Mouse (Mus musculus): Measurements from ENCODE around the gene Hoxc9. TPM values are rescaled to one million over a fixed set of nuclear protein-coding genes. Genes with fewer than 3 reads are reported as not detected.

Hoxc9 gene
- polyA plus RNA-seq, 1 experiment from 2014 or later, result not detected

MicroRNAs encoded within 50 kb of the gene (microRNA counts, 519-probe panel; counts per million panel counts)
- microRNA mmu-miR-615-3p (177 counts per million, percentile 53 among the panel's probes with 10 or more counts), microRNA mmu-miR-615-5p (177 counts per million, percentile 53 among the panel's probes with 10 or more counts)

Small RNA genes lying within 50 kb of the gene (microRNA-seq; reads per million reads assigned to microRNA genes)
- gene Mir196a-2, result not detected
- gene Mir615, result 8.3 reads per million, percentile 21 among the genes with 10 or more reads in this experiment

Other genes starting within 250 kb of the Hoxc9 start
- gene Hoxc13, start 55.3 kb upstream of the Hoxc9 start, polyA plus RNA-seq (2015; fragmentation: Nextera tagmentation; extraction: Ambion mirVana), result not detected in 2 replicates
- not detected in 2 replicates for gene Hoxc12, start 39.7 kb upstream of the Hoxc9 start, polyA plus RNA-seq (2015; fragmentation: Nextera tagmentation; extraction: Ambion mirVana)
- gene Hoxc11, start 22.0 kb upstream of the Hoxc9 start, polyA plus RNA-seq (2015; fragmentation: Nextera tagmentation; extraction: Ambion mirVana), result not detected in 2 replicates
- gene Hoxc10, start 9.6 kb upstream of the Hoxc9 start, polyA plus RNA-seq (2015; fragmentation: Nextera tagmentation; extraction: Ambion mirVana), result not detected in 2 replicates
- gene Hoxc5, start 9.0 kb upstream of the Hoxc9 start, polyA plus RNA-seq (2015; fragmentation: Nextera tagmentation; extraction: Ambion mirVana), result not detected in 2 replicates
- gene Hoxc8, start 14.2 kb downstream of the Hoxc9 start, polyA plus RNA-seq (2015; fragmentation: Nextera tagmentation; extraction: Ambion mirVana), result not detected in 2 replicates
- gene Hoxc6, start 21.8 kb downstream of the Hoxc9 start, polyA plus RNA-seq (2015; fragmentation: Nextera tagmentation; extraction: Ambion mirVana), result not detected in 2 replicates
- not detected in 2 replicates for gene Hoxc4, start 42.5 kb downstream of the Hoxc9 start, polyA plus RNA-seq (2015; fragmentation: Nextera tagmentation; extraction: Ambion mirVana)
- gene Smug1, start 190.7 kb downstream of the Hoxc9 start, polyA plus RNA-seq (2015; fragmentation: Nextera tagmentation; extraction: Ambion mirVana), result 24.4 and 27.3 TPM in 2 replicates

All from forebrain, embryonic 13.5 days (tissue).